Mouse (Mus musculus) embryonic fibroblast, embryonic 13.5 days (primary cell): ENCODE results near the gene Dcun1d4. TPM values are rescaled to one million over a fixed set of nuclear protein-coding genes. Genes with fewer than 3 reads are reported as not detected.

ENCODE experiments used
- H3K27ac ChIP-seq: 2 replicates; pipeline ENCODE4 v1.5.1; 2012; ENCODE audit warnings: low read length, control low read depth, inconsistent platforms; ENCODE audit not compliant: insufficient read depth
- H3K4me1 ChIP-seq: 2 replicates; pipeline ENCODE4 v1.6.1; 2011; ENCODE audit warnings: low read length; ENCODE audit not compliant: control insufficient read depth, insufficient read depth
- H3K4me3 ChIP-seq: 2 replicates; pipeline ENCODE4 v1.5.1; 2011; ENCODE audit warnings: mild to moderate bottlenecking, control low read depth, low read length; ENCODE audit not compliant: insufficient read depth
- CTCF ChIP-seq: IDR thresholded peaks from 2 replicates; pipeline ENCODE4 v1.5.1; 2011; ENCODE audit warnings: mild to moderate bottlenecking, control low read depth, low read length, moderate library complexity, borderline replicate concordance; ENCODE audit not compliant: insufficient read depth
- POLR2A ChIP-seq: IDR thresholded peaks from 2 replicates; pipeline ENCODE4 v1.6.1; 2011; ENCODE audit warnings: low read depth, mild to moderate bottlenecking, control low read depth, low read length, moderate library complexity
- polyA plus RNA-seq: library from polyadenylated mRNA; stranded (reverse); fragments of >200 nt; gene quantifications from 2 replicates; pipeline ENCODE4 v1.2.4, GENCODE M21; 2011; ENCODE audit warnings: low read depth; ENCODE audit not compliant: missing spikeins, insufficient read length

Gene Dcun1d4
- polyA plus RNA-seq, 1 experiment: 36.4 TPM

DNA sequence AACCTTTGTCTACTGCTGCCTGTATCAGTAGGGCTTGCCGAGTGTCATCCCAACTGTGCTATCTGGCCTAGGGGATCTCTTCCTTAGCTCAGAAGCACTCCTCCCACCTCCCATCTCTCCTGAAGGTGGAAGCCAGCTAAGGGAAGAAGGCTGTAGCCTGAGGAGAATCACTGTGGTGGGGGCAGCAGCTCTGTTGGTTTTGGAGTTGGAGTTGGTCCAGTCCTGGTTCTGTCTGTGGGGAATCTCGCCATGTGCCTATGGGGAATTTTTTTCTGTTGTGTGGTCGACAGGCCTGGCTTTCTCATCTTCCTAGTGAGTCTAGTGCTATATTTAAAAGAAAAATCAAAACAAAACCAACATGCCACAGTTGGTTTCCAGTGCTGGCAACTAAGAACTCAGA lies 16.6 kb downstream of the Dcun1d4 start:
- H3K27ac ChIP-seq: no peak overlapping the region
- TF ChIP-seq CTCF: no peak
- no peak for TF ChIP-seq POLR2A
- H3K4me3 ChIP-seq: no peak overlapping the region
- no peaks in the 10 kb centered on the region for H3K4me1 ChIP-seq

DNA sequence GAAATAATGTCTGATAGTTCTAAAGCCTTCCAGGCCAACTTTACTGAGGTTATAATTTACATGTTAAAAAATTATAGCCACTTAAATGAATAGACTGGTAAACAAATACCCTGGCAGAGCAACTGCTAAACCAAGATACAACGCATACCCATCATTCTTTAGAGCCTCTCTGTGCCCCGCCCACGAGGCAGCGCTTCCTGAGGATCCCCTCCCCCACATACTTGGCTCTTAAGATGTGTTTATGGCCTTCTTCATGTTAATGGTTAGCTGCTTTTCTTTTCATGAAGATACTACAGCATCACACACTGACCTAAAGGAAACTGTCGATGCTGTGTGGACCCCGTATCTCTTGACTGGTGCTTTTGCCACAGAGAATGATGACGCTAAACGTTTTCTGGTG lies 17.8 kb downstream of the Dcun1d4 start:
- Histone ChIP-seq H3K27ac (no peak overlapping the region), H3K4me3 (no peak overlapping the region), H3K4me1 (no peaks in the 10 kb centered on the region)
- TF ChIP-seq POLR2A (no peak), CTCF (no peak)

DNA sequence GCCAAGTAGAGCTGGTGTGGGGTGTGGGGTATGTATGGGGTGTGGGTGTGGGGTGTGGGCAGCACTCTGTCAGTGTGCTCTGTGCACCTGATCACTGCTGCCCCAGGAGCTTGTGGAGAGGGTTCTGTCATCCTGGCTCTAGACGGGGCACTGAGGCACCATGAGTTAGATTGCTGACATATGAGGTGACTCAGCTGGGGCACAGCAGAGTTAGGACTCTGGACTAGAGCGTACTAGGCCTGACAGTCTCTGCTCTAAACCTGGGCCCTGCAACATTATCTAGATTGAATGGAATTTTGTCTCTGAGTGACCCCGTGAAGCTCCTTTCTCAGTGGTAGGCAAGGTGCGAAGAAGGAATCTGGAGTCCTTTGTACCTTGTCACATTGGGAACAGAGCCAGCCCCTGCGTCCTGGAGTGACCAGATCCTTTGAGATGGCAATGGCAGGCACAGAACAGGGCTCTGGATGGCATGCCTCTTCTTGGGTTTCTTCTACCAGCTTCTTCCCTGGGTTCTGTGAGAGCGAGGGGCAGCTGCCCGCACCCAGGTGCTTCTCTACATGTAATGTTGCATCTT lies 20.2 kb downstream of the Dcun1d4 start:
- TF ChIP-seq POLR2A: no peak
- no peak for TF ChIP-seq CTCF

DNA sequence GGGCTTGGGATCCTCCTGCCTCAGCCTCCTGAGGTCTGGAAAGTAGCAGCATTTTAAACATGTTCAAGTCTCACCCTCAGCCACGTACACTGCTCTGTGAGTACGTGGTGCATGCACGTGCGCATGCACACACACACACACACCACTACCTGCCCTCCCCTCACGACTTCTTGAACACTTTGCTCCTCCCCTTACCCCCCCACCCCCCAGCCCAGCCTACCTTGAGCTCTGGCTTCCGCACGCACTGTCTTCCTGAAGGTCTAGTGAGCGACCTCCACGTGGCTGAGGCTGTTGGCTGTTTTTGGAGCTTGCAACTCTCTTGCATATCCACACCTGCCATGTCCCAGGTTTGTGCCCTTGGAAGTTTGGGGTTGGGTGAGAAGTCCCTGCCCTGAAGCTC lies 21.6 kb downstream of the Dcun1d4 start:
- TF ChIP-seq POLR2A: no peak
- no peak for TF ChIP-seq CTCF
- no peak overlapping the region for H3K4me3 ChIP-seq
- H3K4me1 ChIP-seq: no peaks in the 10 kb centered on the region
- no peak overlapping the region for H3K27ac ChIP-seq

More for the DNA sequence above, 20.2 kb downstream of the Dcun1d4 start:
- Histone ChIP-seq H3K27ac (no peak overlapping the region), H3K4me1 (no peaks in the 10 kb centered on the region), H3K4me3 (no peak overlapping the region)

DNA sequence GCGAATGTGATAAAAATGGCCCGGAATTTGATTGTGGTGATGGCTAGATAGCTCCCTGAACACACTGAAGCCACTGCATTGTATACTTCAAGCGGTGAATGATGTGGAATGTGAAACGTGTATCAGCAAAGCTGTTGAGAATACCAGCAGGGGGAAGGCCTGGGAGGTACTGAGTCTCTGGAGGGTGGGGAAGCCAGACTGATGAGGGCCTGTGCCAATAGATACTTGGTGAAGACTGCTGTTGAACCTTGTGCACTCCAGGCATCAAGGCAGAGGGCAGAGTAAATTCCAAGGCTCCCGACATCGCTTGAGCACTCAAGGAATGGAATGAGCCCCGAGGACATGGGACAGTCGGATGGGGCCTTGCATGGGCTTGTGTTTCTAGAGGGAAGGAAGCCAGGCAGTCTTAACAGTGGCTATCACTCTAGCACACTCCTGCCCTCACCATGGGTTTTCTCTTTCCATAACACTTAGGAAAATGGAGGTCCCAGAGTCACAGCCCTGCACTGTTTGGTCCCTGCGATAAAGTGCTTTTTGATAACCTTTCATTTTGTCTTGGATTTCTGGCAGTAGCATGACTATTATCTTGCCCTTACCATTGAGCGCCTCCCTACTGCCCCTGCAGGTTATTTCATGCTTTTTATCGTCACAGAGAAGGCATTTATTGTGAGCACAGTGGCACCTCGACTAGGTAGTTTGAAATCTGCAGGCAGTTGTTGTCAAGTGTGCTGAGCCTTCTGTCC lies 22.4 kb downstream of the Dcun1d4 start:
- H3K4me1 ChIP-seq: no peaks in the 10 kb centered on the region
- H3K4me3 ChIP-seq: no peak overlapping the region
- H3K27ac ChIP-seq: no peak overlapping the region
- no peak for TF ChIP-seq CTCF
- TF ChIP-seq POLR2A: no peak

DNA sequence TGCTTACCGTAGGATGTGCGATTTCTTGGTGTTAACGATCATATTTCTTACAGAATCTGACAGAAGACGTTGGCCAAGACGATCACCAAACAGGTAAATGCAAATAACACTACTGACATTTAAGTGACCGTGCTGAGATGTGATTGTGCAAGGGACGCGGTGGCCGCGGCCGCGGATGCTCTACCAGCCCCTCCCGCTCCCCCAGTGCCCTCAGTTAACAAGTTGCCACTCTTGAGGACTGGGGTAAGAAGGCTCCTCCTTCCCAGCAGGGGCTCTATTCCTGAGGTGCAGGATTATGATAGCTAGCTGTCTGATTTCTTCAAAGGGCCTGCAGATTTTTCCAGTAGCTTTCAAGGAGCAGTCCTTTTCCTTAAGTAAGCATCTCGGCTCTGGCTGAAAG lies 30.3 kb downstream of the Dcun1d4 start:
- TF ChIP-seq POLR2A (no peak), CTCF (no peak)
- Histone ChIP-seq H3K4me3 (no peak overlapping the region), H3K4me1 (no peaks in the 10 kb centered on the region), H3K27ac (no peak overlapping the region)

DNA sequence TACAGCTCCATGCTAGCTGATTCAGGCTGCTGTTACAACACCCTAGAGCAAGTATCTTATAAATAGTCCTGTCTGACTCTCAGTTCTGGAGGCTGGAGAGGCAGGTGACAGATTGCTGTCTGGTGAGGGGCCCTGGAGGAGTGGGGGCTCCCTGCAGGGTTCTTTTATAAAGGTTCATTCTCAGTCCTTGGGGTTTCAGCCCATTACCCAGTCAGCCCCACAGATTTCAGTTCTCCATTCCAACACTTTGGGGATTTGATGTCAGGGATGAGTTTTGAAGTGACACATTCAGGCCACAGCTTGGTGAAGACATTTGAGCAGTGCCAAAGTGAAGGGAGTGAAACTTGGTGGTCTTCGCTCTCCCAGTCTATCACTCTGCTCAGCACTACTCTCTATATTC lies 31.4 kb downstream of the Dcun1d4 start:
- Histone ChIP-seq H3K4me3 (no peak overlapping the region), H3K27ac (no peak overlapping the region), H3K4me1 (no peaks in the 10 kb centered on the region)
- TF ChIP-seq CTCF (no peak), POLR2A (no peak)

DNA sequence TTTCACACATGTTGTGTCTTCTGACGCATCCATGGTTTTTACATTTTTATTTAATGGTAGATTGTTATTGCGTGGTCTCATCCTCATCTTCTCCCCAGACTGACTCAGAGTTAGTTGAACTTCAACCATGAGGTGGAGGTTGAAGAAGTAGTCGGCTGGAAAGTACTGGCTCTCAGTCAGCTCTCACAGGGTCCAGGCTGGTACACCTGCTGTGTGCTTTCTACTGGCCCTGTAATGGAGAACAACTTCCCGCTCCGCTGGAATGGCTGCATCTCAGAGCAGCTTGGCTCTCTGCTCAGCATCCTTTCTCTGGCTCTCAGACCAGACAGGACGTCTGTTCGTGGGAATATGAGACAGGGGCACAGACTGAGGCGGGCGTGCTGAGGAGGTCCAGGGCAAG lies 31.9 kb downstream of the Dcun1d4 start:
- Histone ChIP-seq H3K27ac (no peak overlapping the region), H3K4me1 (no peaks in the 10 kb centered on the region), H3K4me3 (no peak overlapping the region)
- no peak for TF ChIP-seq CTCF
- TF ChIP-seq POLR2A: no peak

DNA sequence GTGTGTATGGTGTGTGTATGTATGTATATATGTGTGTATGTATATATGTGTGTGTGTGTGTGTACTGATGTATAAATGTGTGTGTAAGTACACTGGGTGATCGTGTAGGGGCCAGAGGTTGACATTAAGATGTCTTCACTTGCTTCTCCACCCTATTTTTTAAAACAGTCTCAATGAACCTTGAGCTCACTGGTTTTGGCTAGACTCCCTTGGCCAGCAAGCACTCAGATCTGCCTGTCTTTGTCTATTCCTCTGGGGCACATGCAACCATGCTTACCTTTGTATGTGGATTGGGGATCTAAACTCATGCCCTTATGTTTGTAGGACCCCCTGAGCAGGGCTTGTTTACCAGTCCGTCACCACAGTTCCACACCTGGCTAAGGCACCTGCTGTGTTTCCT lies 33.4 kb downstream of the Dcun1d4 start:
- TF ChIP-seq POLR2A: no peak
- no peak for TF ChIP-seq CTCF
- Histone ChIP-seq H3K4me1 (no peaks in the 10 kb centered on the region), H3K27ac (no peak overlapping the region), H3K4me3 (no peak overlapping the region)

DNA sequence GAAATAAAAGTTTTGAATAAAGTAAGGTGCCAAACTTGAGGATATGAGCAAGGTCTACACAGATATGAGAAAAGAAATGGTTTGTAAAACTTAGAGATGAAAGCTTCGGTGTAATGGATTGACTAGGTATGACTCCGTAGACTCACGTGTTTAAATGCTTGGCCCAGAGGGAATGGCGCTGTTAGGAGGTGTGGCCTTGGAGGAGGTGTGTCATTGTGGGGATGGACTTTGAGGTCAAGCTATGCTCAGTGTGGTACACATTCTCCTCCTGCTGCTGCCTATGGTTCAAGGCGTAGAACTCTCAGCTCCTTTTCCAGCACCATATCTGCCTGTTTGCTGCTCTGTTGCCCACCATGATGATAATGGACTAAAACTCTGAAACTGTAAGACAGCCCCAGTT lies 36.5 kb downstream of the Dcun1d4 start:
- no peak overlapping the region for H3K27ac ChIP-seq
- no peak for TF ChIP-seq CTCF
- TF ChIP-seq POLR2A: no peak
- H3K4me3 ChIP-seq: no peak overlapping the region
- no peaks in the 10 kb centered on the region for H3K4me1 ChIP-seq
